In the genomic region with DNA sequence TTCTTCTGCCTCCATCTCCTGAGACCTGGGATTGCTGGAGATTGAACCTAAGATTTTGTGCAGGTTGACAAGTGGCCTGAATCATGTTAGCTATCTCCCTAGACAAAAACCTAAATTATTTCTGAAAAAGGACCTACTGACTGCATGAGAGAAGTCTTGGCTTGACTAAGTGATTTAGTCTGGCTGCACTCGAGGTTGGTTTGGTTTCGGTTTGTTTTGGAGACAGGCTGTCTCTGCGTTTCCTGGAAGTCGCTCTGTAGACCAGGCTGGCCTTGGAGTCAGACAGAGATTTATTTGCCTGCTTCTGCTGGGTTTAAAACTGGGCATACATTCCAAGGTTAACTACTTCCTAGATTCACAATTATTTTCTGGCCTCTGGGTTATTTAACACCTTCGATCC, we compare ENCODE assay signal across 16 mouse cellular contexts. TPM values are rescaled to one million over a fixed set of nuclear protein-coding genes. Genes with fewer than 3 reads are reported as not detected.
DNase-seq lines count a peak whose midpoint lies in the region; TF ChIP-seq lines count a peak whose summit lies in the region.
"Had no signal": no experiment of that assay in that cellular context is flagged by ENCODE, and none has a peak within 500 bp of the region (broad histone marks: within the 10 kb centered on the region; RNA-seq: fewer than 3 reads in every experiment).

No protein-coding gene starts in this region.

- H3K4me3 ChIP-seq in kidney, adult 2 months (ENCODE audit: insufficient read depth, low read depth, low read length): no peak overlapping the region
- H3K4me3 ChIP-seq in brown adipose tissue, adult 24 weeks (ENCODE audit: insufficient read depth, low read depth, low read length): peak overlapping the region; percentile 33; the same call in 1 of the 2 replicates
- H3K4me3 ChIP-seq in small intestine, adult 2 months (ENCODE audit: low read depth, low read length): no peak overlapping the region
- H3K4me3 ChIP-seq: embryonic facial prominence, embryonic 15.5 days; heart, embryonic 13.5 days; hindbrain, embryonic 15.5 days; midbrain, embryonic 12.5 days had no signal

- H3K27me3 ChIP-seq in kidney, adult 2 months (replicated peaks; ENCODE audit: control insufficient read depth, insufficient read depth, low read length): no peaks in the 10 kb centered on the region
- H3K27me3 ChIP-seq in small intestine, adult 2 months (ENCODE audit: control insufficient read depth, insufficient read depth, low read length): no peaks in the 10 kb centered on the region
- H3K27me3 ChIP-seq: embryonic facial prominence, embryonic 15.5 days; heart, embryonic 13.5 days; hindbrain, embryonic 15.5 days had no signal

- WGBS in kidney, adult 2 months: 45% methylated on average over 5 of the region's 5 CpGs
- WGBS in small intestine, adult 2 months: 35% methylated on average over 5 of the region's 5 CpGs

- TF ChIP-seq POLR2A in kidney, adult 2 months (IDR thresholded peaks at IDR 0.05; ENCODE audit: low read depth, low read length): no peak
- TF ChIP-seq POLR2A in small intestine, adult 2 months (IDR thresholded peaks at IDR 0.05; ENCODE audit: low read depth, low read length): no peak

- peak overlapping the region; percentile 62 for H3K27ac ChIP-seq in kidney, adult 2 months (ENCODE audit: insufficient read depth, low read depth, low read length)
- peak overlapping the region; percentile 50 for H3K27ac ChIP-seq in brown adipose tissue, adult 24 weeks (replicated peaks; ENCODE audit: low read depth, low read length)
- H3K27ac ChIP-seq in small intestine, adult 2 months (ENCODE audit: insufficient read depth, low read depth, low read length): 0 out of 2 replicates have a peak overlapping the region, but pooled peaks have one; percentile 24
- H3K27ac ChIP-seq: embryonic facial prominence, embryonic 15.5 days; heart, embryonic 13.5 days; hindbrain, embryonic 15.5 days; midbrain, embryonic 12.5 days had no signal

- DNase-seq in kidney, adult 2 months: peak; percentile 60
- no peak for DNase-seq in kidney, postnatal 10 days
- DNase-seq in ovary, adult 18-20 months (ENCODE audit: low spot score): peak; percentile 51
- DNase-seq in ovary, postnatal 10 days (ENCODE audit: low spot score): no peak
- no peak for DNase-seq in layer of hippocampus, postnatal 36 days
- DNase-seq in thymus, postnatal 0 days (ENCODE audit: low spot score): no peak
- DNase-seq: forebrain, postnatal 0 days; gastrocnemius, postnatal 25 days; lung, embryonic 14.5 days had no signal

- H3K4me1 ChIP-seq in kidney, adult 2 months (ENCODE audit: control insufficient read depth, insufficient read depth, low read length): no peaks in the 10 kb centered on the region; the same call in 1 of the 2 replicates
- peaks cover 3% of the 10 kb centered on the region; the same call in 1 of the 2 replicates for H3K4me1 ChIP-seq in brown adipose tissue, adult 24 weeks (ENCODE audit: control insufficient read depth, insufficient read depth, insufficient read length, low read length)
- H3K4me1 ChIP-seq in small intestine, adult 2 months (ENCODE audit: control insufficient read depth, insufficient read depth, insufficient read length, low read length): no peaks in the 10 kb centered on the region
- H3K4me1 ChIP-seq: embryonic facial prominence, embryonic 15.5 days; heart, embryonic 13.5 days; hindbrain, embryonic 15.5 days; midbrain, embryonic 12.5 days had no signal

- no peaks in the 10 kb centered on the region for H3K36me3 ChIP-seq in kidney, adult 2 months (ENCODE audit: control insufficient read depth, insufficient read depth, low read length)
- H3K36me3 ChIP-seq in small intestine, adult 2 months (ENCODE audit: control insufficient read depth, insufficient read depth, low read length): no peaks in the 10 kb centered on the region
- H3K36me3 ChIP-seq: embryonic facial prominence, embryonic 15.5 days; heart, embryonic 13.5 days; hindbrain, embryonic 15.5 days; midbrain, embryonic 12.5 days had no signal

- TF ChIP-seq CTCF in kidney, adult 2 months (conservative IDR thresholded peaks at IDR 0.05; ENCODE audit: insufficient read depth, insufficient read length, low read depth, low read length): no peak
- no peak for TF ChIP-seq CTCF in small intestine, adult 2 months (IDR thresholded peaks at IDR 0.05; ENCODE audit: extremely low read depth, insufficient read length, insufficient replicate concordance, low read depth, low read length)

RNA-seq across cellular contexts. Expression of a gene that starts 23.7 kb away (rescaled TPM):
- polyA plus RNA-seq in kidney, adult 2 months (2012; rRNA removed): 0.80 TPM in 1 of 2 replicates, not detected in the other
- not detected in 2 replicates for polyA plus RNA-seq in brown adipose tissue, adult 24 weeks (2012; ENCODE audit: insufficient read depth, insufficient read length, missing spikeins)
- polyA plus RNA-seq in small intestine, adult 2 months (2012; rRNA removed): 0.37 TPM in 1 of 2 replicates, not detected in the other
- not detected for total RNA-seq in layer of hippocampus, postnatal 36 days (2021)
- 0.72 and 1.0 TPM in 2 replicates for polyA plus RNA-seq in thymus, postnatal 0 days (2015; fragmentation: Nextera tagmentation; extraction: Ambion mirVana)
- total RNA-seq: gastrocnemius, postnatal 25 days; left cerebral cortex, postnatal 25 days had no signal

RNA-seq across cellular contexts. Expression of a gene that starts 32.4 kb away (rescaled TPM):
- polyA plus RNA-seq in kidney, adult 2 months (2012; rRNA removed): 23.5 and 28.1 TPM in 2 replicates
- 20.0 and 24.1 TPM in 2 replicates for polyA plus RNA-seq in brown adipose tissue, adult 24 weeks (2012; ENCODE audit: insufficient read depth, insufficient read length, missing spikeins)
- 10.6 and 21.2 TPM in 2 replicates for polyA plus RNA-seq in small intestine, adult 2 months (2012; rRNA removed)
- total RNA-seq in layer of hippocampus, postnatal 36 days (2021): 10 to 100 TPM; 50.2 to 52.0 TPM
- 80.8 and 86.1 TPM in 2 replicates for polyA plus RNA-seq in thymus, postnatal 0 days (2015; fragmentation: Nextera tagmentation; extraction: Ambion mirVana)

RNA-seq across cellular contexts. Expression of a gene that starts 35.9 kb away (rescaled TPM):
- 368 and 461 TPM in 2 replicates for polyA plus RNA-seq in kidney, adult 2 months (2012; rRNA removed)
- polyA plus RNA-seq in brown adipose tissue, adult 24 weeks (2012; ENCODE audit: insufficient read depth, insufficient read length, missing spikeins): 1,941 and 2,055 TPM in 2 replicates
- polyA plus RNA-seq in small intestine, adult 2 months (2012; rRNA removed): 81.3 and 208 TPM in 2 replicates
- total RNA-seq in layer of hippocampus, postnatal 36 days (2021): 100 to 1,000 TPM; 323 to 359 TPM
- 835 and 844 TPM in 2 replicates for polyA plus RNA-seq in thymus, postnatal 0 days (2015; fragmentation: Nextera tagmentation; extraction: Ambion mirVana)

RNA-seq across cellular contexts. Expression of a gene that starts 42.1 kb away (rescaled TPM):
- polyA plus RNA-seq in kidney, adult 2 months (2012; rRNA removed): 2.3 and 3.5 TPM in 2 replicates
- polyA plus RNA-seq in brown adipose tissue, adult 24 weeks (2012; ENCODE audit: insufficient read depth, insufficient read length, missing spikeins): 22.5 and 26.8 TPM in 2 replicates
- polyA plus RNA-seq in small intestine, adult 2 months (2012; rRNA removed): 0.37 and 0.77 TPM in 2 replicates
- total RNA-seq in layer of hippocampus, postnatal 36 days (2021): 10 to 100 TPM; 49.3 to 56.6 TPM
- 34.6 and 48.5 TPM in 2 replicates for polyA plus RNA-seq in thymus, postnatal 0 days (2015; fragmentation: Nextera tagmentation; extraction: Ambion mirVana)

Comparison
In these comparisons a context has a peak if more than half of its experiments do, and no peak if none do; other contexts are left out.
1. DNase-seq: peak in kidney, adult 2 months (single experiment) and ovary, adult 18-20 months (single experiment); none in kidney, postnatal 10 days (single experiment), ovary, postnatal 10 days (single experiment), layer of hippocampus, postnatal 36 days (0 of 2) and thymus, postnatal 0 days (single experiment).
2. Peak in every context shown above with its lines, with median percentiles within 50 percentile points of each other: H3K27ac ChIP-seq.